Mouse (Mus musculus) retina, postnatal 7 days (tissue): ENCODE data around the gene Mrpl20.
A peak's percentile ranks its signal among the peaks of the same experiment; 100 is the strongest.
"Not testable (repeated sequence)": the region's sequence is repeated elsewhere in the genome, so short reads cannot be mapped to it uniquely, and the experiment has no call there.

Experiments
- DNase-seq: peaks from one replicate; pipeline ENCODE4 v3.0.0-alpha.2; 2012; ENCODE audit warnings: low read depth, low spot score

Mrpl20 gene

GRCm38 (mm10) chr4:155783486-155784080 is 19.1 kb upstream of the Mrpl20 start:
- no peak for DNase-seq

- DNase-seq: peak; percentile 65
Measured at GRCm38 (mm10) chr4:155784081-155784701, 18.5 kb upstream of the Mrpl20 start.

- no peak for DNase-seq
Measured at GRCm38 (mm10) chr4:155785246-155785645, 17.4 kb upstream of the Mrpl20 start.

GRCm38 (mm10) chr4:155785819-155786218 is 16.9 kb upstream of the Mrpl20 start, which contains the start of gene Tmem88b:
Tmem88b (minus strand) TSS chr4:155785874.
- no peak for DNase-seq

GRCm38 (mm10) chr4:155788300-155788699 is 14.4 kb upstream of the Mrpl20 start:
- DNase-seq: no peak

- DNase-seq: not testable (repeated sequence)
Measured at GRCm38 (mm10) chr4:155788833-155789232, 13.8 kb upstream of the Mrpl20 start.

- DNase-seq: no peak
Measured at GRCm38 (mm10) chr4:155790021-155790489, 12.6 kb upstream of the Mrpl20 start, which contains the start of gene Ankrd65. Ankrd65 (plus strand) TSS chr4:155790439.

- DNase-seq: no peak
Measured at GRCm38 (mm10) chr4:155790650-155791161, 12.0 kb upstream of the Mrpl20 start.

GRCm38 (mm10) chr4:155791240-155791933 is 11.3 kb upstream of the Mrpl20 start:
- DNase-seq: no peak

GRCm38 (mm10) chr4:155793730-155794129 is 8.9 kb upstream of the Mrpl20 start:
- DNase-seq: no peak

- DNase-seq: no peak
Measured at GRCm38 (mm10) chr4:155802075-155802474, 603 bp upstream of the Mrpl20 start.

- DNase-seq: peak; percentile 89
Measured at GRCm38 (mm10) chr4:155803340-155804041, 813 bp downstream of the Mrpl20 start.

GRCm38 (mm10) chr4:155807841-155808240 is 5.2 kb downstream of the Mrpl20 start:
- no peak for DNase-seq

GRCm38 (mm10) chr4:155811929-155812664 is 9.4 kb downstream of the Mrpl20 start, which contains the start of gene Ccnl2:
Ccnl2 (plus strand) TSS chr4:155812489.
- peak; percentile 92 for DNase-seq

GRCm38 (mm10) chr4:155812665-155813181 is 10.0 kb downstream of the Mrpl20 start:
- DNase-seq: no peak

GRCm38 (mm10) chr4:155817533-155817932 is 14.9 kb downstream of the Mrpl20 start:
- no peak for DNase-seq

GRCm38 (mm10) chr4:155821025-155821424 is 18.3 kb downstream of the Mrpl20 start:
- DNase-seq: no peak

- no peak for DNase-seq
Measured at GRCm38 (mm10) chr4:155823443-155823842, 20.8 kb downstream of the Mrpl20 start.

- DNase-seq: no peak
Measured at GRCm38 (mm10) chr4:155829866-155830265, 27.2 kb downstream of the Mrpl20 start.

GRCm38 (mm10) chr4:155830596-155830995 is 27.9 kb downstream of the Mrpl20 start:
- DNase-seq: no peak
